Mouse (Mus musculus): ENCODE results near the gene Aaed1.

Aaed1 gene

DNA sequence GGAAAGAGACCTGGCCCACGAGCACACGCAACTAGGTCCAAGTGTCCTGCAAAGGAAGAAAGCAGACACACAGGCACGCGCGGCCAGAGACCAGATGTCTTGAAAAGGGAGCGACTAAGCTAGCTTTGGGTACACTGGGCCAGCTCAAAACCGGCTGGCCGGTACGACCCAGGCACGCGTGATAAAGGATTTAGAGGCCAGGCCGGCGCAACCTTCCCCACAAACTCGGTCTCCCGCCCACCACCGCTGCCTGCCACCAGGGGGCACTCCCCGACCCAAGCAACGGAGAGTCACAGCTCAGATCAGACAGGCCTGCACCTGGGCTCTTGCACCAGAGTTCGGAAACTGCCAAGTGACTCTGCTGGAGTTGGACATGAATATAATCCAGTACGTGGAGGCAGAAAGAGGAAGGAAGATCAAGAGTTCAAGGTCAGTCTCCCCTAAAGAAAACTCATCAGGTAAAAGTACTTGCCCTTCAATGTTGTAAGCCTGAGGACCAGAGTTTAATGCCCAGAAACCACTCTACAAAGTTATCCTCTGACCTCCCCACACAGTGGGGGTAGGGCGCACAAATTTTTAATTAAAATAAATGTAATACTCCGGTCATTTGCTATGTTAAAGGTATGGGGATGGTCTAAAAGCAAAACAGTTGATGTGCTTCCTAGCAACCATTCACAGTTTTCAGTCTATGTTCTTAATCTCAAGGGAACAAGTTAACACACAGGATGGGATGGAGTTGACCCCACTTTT lies 63.6 kb downstream of the Aaed1 start:
- peak; percentile 81 for DNase-seq

DNA sequence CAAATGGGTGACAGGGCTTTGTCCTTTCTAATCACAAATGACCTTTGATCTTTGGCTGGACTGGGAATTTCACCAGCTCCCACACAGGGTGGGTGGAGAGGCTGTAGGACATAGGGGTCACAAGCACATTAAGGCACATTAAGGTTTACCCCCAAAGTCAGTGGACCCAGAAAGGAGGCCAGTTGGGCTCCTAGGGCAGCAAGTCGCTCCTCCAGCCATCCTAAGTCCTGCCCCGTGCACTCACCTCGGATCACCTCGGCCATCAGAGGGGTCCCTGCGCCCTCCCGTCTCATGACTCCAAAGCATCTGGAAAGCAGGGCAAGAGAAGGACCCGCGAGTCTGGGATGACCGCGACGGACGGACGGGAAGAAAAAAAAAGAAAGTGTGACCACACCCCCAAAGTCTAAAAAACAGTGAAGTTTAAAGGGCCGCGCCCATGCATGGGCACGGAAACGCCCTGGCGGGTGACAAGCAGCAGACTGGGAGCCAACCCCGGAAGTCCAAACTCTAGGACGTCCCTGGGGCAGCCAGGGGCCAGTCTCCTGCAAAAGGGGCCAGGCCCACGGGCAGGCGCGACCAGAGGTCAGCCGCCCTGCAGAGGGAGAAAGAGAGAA lies 64.2 kb downstream of the Aaed1 start:
- DNase-seq, result no peak

DNA sequence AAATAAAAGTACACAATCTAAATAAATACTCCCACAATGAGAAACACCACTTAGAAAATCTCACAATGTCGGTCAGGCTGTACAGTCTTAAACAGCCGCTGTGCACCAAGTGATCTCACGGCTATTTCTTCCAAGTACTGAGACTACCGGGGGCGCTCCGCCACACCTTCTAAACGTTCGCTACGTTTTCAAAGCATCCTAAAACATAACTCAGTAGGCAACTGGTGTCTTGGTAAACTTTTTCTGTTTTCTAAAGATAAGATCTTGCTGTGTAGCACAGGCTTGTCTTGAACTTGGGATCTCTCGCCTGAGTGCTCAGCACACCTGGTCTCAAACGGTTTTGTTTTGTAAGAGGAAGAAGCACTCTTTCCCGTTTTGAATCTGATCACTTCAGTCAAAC lies 66.4 kb downstream of the Aaed1 start:
- DNase-seq, result no peak

DNA sequence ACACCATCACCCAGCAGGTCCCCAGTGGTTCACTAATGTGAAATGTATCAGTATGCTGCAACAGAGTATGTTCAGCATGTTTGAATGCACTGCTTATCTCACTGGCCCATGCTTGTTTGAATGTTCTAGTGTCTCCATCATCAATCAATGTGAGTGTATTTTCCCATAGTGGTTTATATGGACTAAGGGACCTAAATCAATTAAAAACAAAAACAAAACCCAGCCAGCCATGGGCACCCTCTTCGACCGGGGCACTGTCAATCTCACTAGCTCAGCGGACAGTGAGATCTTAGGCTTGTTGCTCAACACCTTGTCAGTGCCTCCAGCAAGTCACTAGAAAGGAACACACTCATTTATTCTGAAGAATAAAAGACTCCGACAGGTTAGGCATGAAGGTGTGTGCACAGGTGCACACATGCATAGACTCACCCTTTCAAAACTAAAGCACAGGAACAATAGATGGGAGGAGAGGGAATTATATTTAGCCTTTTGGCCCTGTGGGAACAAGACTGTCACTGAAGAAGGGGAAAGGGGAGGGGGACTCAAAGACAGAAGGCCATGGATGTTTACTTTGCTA lies 67.7 kb downstream of the Aaed1 start:
- no peak for DNase-seq

DNA sequence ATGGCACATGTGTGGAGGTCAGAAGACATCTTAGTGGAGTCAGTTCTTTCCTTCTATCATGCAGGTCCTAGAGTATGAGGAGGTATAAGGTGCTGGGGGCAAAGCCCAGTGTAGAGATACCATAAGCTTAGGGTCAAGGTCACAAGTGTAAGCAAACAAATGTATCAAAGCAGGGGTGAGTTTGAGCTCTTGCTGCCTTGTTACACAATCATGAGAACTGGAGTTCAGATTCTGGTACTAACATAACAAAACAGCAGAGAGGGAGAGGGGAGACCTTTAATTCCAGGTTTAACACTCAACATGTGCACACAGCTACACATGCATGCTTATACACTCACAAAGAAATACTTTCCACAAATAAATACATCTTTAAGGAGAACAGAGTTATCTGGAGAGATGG lies 69.8 kb downstream of the Aaed1 start:
- no peak for DNase-seq

DNA sequence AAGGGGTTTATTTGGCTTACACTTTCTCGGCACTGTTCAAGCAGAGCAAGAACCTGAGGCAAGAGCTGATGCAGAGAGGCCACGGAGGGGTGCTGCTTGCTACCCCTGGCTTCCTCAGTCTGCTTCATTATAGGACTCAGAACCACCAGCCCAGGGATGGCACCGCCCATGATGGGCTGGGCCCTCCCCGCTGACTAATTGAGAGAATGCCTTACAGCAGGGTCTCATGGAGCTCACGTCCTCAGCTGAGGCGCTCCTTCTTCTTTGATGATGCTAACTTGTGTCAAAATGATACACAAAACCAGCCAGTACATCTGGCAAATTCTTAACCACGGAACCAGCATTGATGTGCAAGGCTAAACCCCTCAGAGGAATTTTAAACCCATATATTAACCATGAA lies 71.9 kb downstream of the Aaed1 start:
- no peak for DNase-seq

DNA sequence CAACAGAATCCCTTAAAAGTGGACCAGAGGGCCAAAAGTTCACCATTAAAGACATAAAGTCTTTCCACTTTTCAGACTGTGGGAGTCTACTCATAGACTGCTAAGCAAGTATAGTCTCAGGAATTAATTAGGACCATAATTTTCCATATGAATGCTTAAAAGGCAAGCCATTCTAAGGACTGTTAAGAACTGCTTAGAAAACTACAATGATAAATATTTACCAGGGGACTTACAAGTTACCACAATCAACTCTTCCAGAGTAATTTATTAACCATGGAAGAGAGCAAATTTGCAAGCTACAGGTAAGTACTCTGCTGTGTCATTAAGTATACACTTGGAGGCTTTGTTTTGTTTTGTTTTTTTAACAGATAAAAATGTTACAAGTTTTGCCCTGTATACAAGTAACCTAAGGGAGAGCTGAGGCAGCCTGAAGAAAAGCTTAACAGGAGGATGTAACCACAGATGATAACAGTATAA lies 74.8 kb downstream of the Aaed1 start:
- no peak for DNase-seq

DNA sequence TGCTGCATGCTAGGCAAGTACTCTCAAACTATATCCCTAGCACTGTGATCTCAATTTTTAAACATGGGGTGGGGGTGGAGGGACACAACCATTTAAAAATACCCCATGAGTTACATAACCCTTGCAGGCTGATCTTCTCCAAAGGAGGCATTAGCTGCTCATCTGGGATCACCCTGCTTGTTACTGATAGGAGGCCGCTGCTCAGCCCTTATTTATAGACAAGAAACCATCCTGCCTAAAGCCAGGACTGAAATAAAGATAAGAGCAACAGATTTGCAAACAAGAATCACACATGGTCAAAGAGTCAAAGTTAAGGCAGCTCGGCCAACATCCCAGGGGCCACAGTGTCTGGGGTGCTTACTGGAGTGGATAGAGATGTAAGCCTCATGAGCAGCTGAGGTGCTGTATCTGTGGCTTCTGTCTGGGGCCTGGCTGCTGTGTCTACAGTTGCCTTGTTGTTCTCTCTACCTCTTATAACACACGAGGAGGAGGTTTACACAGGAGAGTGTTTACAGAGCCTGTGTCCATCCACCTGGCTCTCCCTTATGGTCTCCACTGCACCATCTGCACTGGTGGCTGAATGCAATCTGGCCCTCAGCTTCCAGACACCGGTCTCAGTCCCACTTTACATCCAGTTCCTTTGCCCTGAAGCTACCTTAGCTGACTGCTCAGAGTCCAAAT lies 75.4 kb downstream of the Aaed1 start:
- peak; percentile 73 for DNase-seq

DNA sequence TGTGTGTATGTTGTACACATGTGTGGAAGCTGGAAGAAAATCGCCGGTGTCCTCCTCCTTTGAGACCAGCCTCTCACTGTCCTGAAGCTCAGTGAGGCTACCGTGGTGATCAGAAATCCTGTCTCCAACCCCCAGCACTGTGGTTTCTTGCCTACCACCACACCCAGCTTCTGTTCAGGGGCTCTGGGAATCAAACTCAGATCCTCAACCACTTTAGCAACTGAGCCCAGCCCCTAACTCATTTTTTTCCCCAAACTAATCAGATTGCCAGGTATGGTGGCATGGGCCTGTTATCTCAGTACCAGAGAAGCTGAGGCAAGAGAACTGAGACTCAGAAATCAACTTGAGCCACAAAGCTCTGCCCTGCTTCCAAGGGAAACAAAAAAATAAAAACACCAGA lies 76.7 kb downstream of the Aaed1 start:
- DNase-seq, result no peak

DNA sequence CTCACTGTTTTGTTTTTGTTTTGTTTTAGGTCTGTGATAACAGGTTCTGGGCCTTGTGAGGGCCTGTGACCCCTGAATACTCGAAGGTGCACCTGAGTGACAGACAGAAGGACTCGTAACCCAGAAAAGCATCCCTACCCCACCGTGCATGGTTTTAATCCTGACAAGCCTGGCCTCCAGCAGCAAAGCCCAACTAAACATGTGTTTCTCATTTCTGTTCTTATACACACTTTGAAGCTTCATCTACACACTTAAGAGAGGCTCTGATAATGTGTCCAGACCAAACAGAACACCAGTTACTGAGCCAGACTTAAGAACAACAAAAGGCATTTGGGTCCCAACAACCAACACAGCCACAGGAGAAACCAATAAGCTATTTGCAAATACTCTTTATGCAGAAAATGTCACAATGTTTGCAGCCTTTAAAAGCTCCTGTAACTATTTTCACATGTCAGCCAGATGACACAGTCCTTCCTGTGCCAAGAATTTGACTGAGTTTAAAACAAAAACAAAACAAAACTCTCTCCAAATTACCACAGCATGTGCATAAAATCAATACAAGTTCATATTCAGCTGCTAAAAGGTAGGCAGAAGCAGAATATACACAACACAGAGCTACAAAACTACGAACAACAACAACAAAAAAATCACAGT lies 77.3 kb downstream of the Aaed1 start:
- no peak for DNase-seq

DNA sequence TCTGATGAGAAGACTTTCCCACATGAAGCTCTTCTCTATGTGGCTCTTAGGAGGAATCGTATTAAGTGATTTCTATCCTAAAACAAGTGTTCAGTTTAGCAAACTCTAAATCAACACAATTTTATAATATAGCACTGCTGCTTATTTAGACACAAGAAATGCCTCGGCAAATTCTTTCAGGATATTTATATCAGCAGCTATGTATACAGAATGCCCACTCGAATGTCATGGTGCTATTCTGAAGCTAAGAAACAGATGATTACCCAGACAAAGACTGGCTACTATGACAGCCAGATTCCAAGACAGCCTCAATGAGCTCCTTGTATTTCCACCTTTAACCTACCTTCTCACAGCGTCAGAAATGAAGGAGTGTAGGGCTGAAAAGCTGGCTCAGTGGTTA lies 79.4 kb downstream of the Aaed1 start:
- no peak for DNase-seq

DNA sequence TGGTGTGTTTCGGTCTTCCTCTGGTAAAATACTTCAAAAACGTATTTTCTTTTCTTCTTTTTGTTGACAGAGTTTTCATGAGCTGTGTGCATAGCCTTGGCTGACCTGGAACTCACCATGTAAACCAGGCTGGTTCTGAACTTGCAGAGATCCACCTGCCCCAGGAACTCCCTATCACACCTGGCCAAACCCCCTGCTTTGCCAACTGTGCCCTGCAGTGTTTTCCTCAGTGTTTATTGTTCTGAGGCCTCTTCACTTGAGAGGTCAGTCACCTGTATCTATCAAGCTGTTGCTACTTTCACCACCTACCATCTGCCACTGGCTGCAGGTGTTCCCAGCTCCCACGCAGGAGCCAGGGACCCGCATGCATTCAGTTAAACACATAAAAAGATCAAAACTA lies 85.8 kb downstream of the Aaed1 start:
- DNase-seq, result no peak

DNA sequence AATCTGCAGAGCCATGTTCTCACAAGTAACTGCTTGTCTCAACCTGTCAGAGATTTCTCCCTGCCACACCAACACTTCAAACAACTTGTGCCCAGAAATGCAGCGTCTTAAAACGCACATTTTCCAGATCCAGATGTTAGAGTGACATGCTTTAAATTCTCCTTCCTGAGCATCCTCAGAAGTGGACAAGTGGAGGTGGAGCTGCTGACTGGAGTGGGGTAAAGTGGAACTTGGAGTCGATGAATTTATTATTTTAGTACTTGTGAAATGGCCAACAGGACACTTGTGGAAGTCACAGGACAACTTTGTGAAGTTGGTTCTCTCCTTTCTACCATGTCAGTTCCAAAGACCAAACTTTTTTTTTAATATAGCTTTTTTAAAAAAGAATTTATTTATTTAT lies 86.8 kb downstream of the Aaed1 start:
- DNase-seq, result no peak

All from cerebellum, adult 11 months (tissue).